ENCODE assay signal across 9 mouse cellular contexts in genomic region chr3:36330656-36331055, GRCm38 (mm10).
A peak's percentile ranks its signal among the peaks of the same experiment; 100 is the strongest.
DNase-seq lines count a peak whose midpoint lies in the region; ATAC-seq lines count a peak whose summit lies in the region.
"Had no signal": no experiment of that assay in that cellular context is flagged by ENCODE, and none has a peak within 500 bp of the region (broad histone marks: within the 10 kb centered on the region; RNA-seq: fewer than 3 reads in every experiment).

No protein-coding gene starts in this region.

- 18% methylated on average over 9 of the region's 9 CpGs for WGBS in hindbrain, embryonic 10.5 days
- 22% methylated on average over 9 of the region's 9 CpGs for WGBS in hindbrain, embryonic 16.5 days

- H3K4me3 ChIP-seq in hindbrain, embryonic 10.5 days = no peak overlapping the region
- no peak overlapping the region for H3K4me3 ChIP-seq in hindbrain, embryonic 16.5 days (ENCODE audit: low read length)

- H3K4me2 ChIP-seq in hindbrain, embryonic 16.5 days (ENCODE audit: low read length) = no peak overlapping the region

- DNase-seq in hindbrain, embryonic 10.5 days (ENCODE audit: low spot score) = peak; percentile 61
- DNase-seq in 3T3-L1 (ENCODE audit: low read depth, low spot score) = peak; percentile 48
- peak; percentile 14 for DNase-seq in Muller cell, postnatal 12 days (ENCODE audit: inconsistent ontology term)
- DNase-seq in cerebellum, postnatal 36 days = peak; percentile 9 to 14
- DNase-seq in kidney, adult 8-10 months = peak; percentile 29 to 62
- peak; percentile 71 for DNase-seq in mesoderm, embryonic 11.5 days (ENCODE audit: low read depth, low spot score)
- no peak for DNase-seq in T-cell, adult 2 months (ENCODE audit: low spot score)

- no peaks in the 10 kb centered on the region for H3K27me3 ChIP-seq in hindbrain, embryonic 10.5 days (ENCODE audit: insufficient read depth, poor library complexity, severe bottlenecking)
- no peaks in the 10 kb centered on the region for H3K27me3 ChIP-seq in hindbrain, embryonic 16.5 days (replicated peaks; ENCODE audit: control insufficient read depth, insufficient read depth, low read length)

- H3K9me3 ChIP-seq in hindbrain, embryonic 10.5 days = no peaks in the 10 kb centered on the region
- H3K9me3 ChIP-seq in hindbrain, embryonic 16.5 days (ENCODE audit: control insufficient read depth, low read length) = no peaks in the 10 kb centered on the region

- H3K9ac ChIP-seq in hindbrain, embryonic 16.5 days (ENCODE audit: low read depth, low read length) = no peak overlapping the region

- ATAC-seq in hindbrain, embryonic 16.5 days = no peak

- H3K27ac ChIP-seq in hindbrain, embryonic 10.5 days = no peak overlapping the region
- no peak overlapping the region for H3K27ac ChIP-seq in hindbrain, embryonic 16.5 days (ENCODE audit: low read depth, low read length)
- H3K27ac ChIP-seq: macrophage had no signal

- H3K36me3 ChIP-seq in hindbrain, embryonic 10.5 days = no peaks in the 10 kb centered on the region
- no peaks in the 10 kb centered on the region for H3K36me3 ChIP-seq in hindbrain, embryonic 16.5 days (ENCODE audit: control insufficient read depth, insufficient read depth, low read length)

- no peaks in the 10 kb centered on the region for H3K4me1 ChIP-seq in hindbrain, embryonic 10.5 days (replicated peaks)
- H3K4me1 ChIP-seq in hindbrain, embryonic 16.5 days (ENCODE audit: control insufficient read depth, insufficient read depth, low read depth, low read length) = no peaks in the 10 kb centered on the region
